Mouse (Mus musculus) bone marrow, adult 2 months (tissue): ENCODE data around the gene Lars2. TPM values are rescaled to one million over a fixed set of nuclear protein-coding genes. Genes with fewer than 3 reads are reported as not detected.

Experiments used
- H3K27ac ChIP-seq: fragments of 200-500 bp; 2 replicates; pipeline ENCODE4 v1.5.1; 2012; ENCODE audit warnings: low read depth, mild to moderate bottlenecking, control low read depth, inconsistent platforms, low read length; ENCODE audit not compliant: control insufficient read depth, poor library complexity, insufficient read depth
- H3K4me1 ChIP-seq: fragments of 200-500 bp; 2 replicates; pipeline ENCODE4 v1.6.1; 2011; ENCODE audit warnings: low read length; ENCODE audit not compliant: control insufficient read depth, insufficient read depth
- H3K4me3 ChIP-seq: fragments of 200-500 bp; replicated peaks from 2 replicates; pipeline ENCODE3; 2011; ENCODE audit warnings: mild to moderate bottlenecking, low read depth, low read length, control low read depth; ENCODE audit not compliant: control insufficient read depth
- CTCF ChIP-seq: fragments of 200-500 bp; IDR thresholded peaks from 2 replicates; pipeline ENCODE4 v1.5.1; 2011; ENCODE audit warnings: low read length, control low read depth; ENCODE audit not compliant: control insufficient read depth, insufficient read depth
- POLR2A ChIP-seq: fragments of 200-500 bp; IDR thresholded peaks from 2 replicates; pipeline ENCODE4 v1.6.1; 2011; ENCODE audit warnings: low read depth, mild to moderate bottlenecking, control low read depth, low read length, borderline replicate concordance; ENCODE audit not compliant: control insufficient read depth
- WGBS: fragments of 180-500 bp; shearing (Covaris S2); methylation state at CpG from one replicate; pipeline ENCODE4 v1.1.7; 2018; 5-methylcytosine and 5-hydroxymethylcytosine counted together
- polyA plus RNA-seq: library from polyadenylated mRNA; stranded (reverse); fragments of >200 nt; gene quantifications from 2 replicates; pipeline ENCODE4 v1.2.4, GENCODE M21; 2011; ENCODE audit warnings: low replicate concordance; ENCODE audit not compliant: missing spikeins, insufficient read depth, insufficient read length

The Lars2 gene
- polyA plus RNA-seq, 1 experiment, result 27,480 TPM

GRCm38 (mm10) chr9:123485561-123485960 lies 118.8 kb downstream of the Lars2 start:
- H3K4me3 ChIP-seq, result no peak overlapping the region
- peaks cover 6% of the 10 kb centered on the region; the same call in 1 of the 2 replicates for H3K4me1 ChIP-seq
- no peak for TF ChIP-seq CTCF
- TF ChIP-seq POLR2A, result no peak
- WGBS, result 92% methylated on average over 4 of the region's 4 CpGs
- H3K27ac ChIP-seq, result no peak overlapping the region

- no peak overlapping the region for H3K4me3 ChIP-seq
- no peak overlapping the region for H3K27ac ChIP-seq
- TF ChIP-seq POLR2A, result no peak
- TF ChIP-seq CTCF, result no peak
- peaks cover 6% of the 10 kb centered on the region; the same call in 1 of the 2 replicates for H3K4me1 ChIP-seq
- 77% methylated on average over 3 of the region's 3 CpGs for WGBS
These were observed 119.9 kb downstream of the Lars2 start for GRCm38 (mm10) chr9:123486635-123487034.

DNA sequence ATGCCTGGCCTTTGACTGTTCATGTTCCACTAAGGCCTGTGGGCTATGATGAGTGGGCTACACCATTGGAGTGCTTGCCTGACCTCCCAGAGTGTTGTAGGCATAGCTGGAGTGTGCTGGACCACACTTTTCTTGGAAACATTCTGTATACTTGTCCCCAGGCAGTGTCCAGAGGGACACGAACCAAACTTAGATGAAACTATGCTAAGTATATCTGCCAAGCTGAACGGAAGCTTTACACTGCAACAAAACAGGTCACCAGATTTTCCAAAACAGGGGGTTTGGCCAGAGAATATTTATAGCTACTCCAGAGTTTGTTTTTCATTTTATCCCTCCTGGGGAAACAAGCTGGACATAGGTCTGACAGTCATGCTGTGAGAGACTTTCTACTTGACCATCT lies 122.3 kb downstream of the Lars2 start:
- no peak for TF ChIP-seq POLR2A
- TF ChIP-seq CTCF, result no peak
- 72% methylated on average over 2 of the region's 2 CpGs for WGBS

DNA sequence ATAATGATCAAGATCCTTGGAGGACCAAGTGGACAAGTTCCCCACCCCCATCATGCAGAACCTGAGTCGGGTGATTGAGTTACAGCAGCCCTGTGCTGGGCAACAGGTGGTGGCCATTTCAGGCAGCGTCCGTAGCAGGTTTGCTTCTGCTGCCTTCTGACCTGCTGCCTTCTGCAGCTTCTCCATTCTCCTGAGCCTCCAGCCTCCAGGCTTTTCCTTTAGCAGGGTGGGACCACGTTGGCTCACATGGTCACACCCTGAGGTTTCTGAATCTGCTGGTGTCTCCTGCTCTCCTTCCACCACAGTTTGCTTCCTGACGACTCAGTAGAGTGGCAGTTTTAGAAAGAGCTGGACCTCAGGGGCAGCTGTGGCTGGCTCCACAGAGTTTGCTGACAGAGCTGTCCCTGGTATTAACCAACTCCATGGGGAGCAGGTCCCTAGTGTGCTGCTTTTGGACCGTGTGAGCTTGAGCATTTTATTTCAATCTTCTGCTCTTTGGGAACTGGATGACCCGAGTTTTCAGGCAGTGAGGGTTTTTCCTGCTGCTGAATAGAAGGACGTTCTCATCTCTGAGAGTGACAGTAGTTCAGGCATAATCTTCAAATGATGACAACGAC lies 123.1 kb downstream of the Lars2 start:
- Histone ChIP-seq H3K27ac (no peak overlapping the region), H3K4me1 (peaks cover 2% of the 10 kb centered on the region; the same call in 1 of the 2 replicates), H3K4me3 (no peak overlapping the region)
- TF ChIP-seq CTCF (no peak), POLR2A (no peak)
- 70% methylated on average over 9 of the region's 9 CpGs for WGBS

More for the DNA sequence above, 122.3 kb downstream of the Lars2 start:
- H3K4me1 ChIP-seq, result peaks cover 2% of the 10 kb centered on the region; the same call in 1 of the 2 replicates
- no peak overlapping the region for H3K4me3 ChIP-seq
- H3K27ac ChIP-seq, result no peak overlapping the region

- 69% methylated on average over 5 of the region's 5 CpGs for WGBS
- H3K4me1 ChIP-seq, result peaks cover 2% of the 10 kb centered on the region; the same call in 1 of the 2 replicates
- H3K4me3 ChIP-seq, result no peak overlapping the region
- H3K27ac ChIP-seq, result no peak overlapping the region; the same call in 1 of the 2 replicates
- TF ChIP-seq POLR2A (no peak), CTCF (no peak)
These were observed 124.2 kb downstream of the Lars2 start for GRCm38 (mm10) chr9:123490930-123491329.

GRCm38 (mm10) chr9:123491917-123492585 lies 125.3 kb downstream of the Lars2 start:
- no peak for TF ChIP-seq POLR2A
- no peak for TF ChIP-seq CTCF
- H3K4me1 ChIP-seq, result peaks cover 2% of the 10 kb centered on the region; the same call in 1 of the 2 replicates
- no peak overlapping the region for H3K27ac ChIP-seq
- 63% methylated on average over 9 of the region's 9 CpGs for WGBS
- no peak overlapping the region for H3K4me3 ChIP-seq

GRCm38 (mm10) chr9:123496665-123497064 lies 129.9 kb downstream of the Lars2 start:
- H3K4me3 ChIP-seq, result no peak overlapping the region
- TF ChIP-seq CTCF, result no peak
- TF ChIP-seq POLR2A, result no peak
- H3K27ac ChIP-seq, result no peak overlapping the region
- peaks cover 3% of the 10 kb centered on the region; the same call in 1 of the 2 replicates for H3K4me1 ChIP-seq
- 85% methylated on average over 13 of the region's 13 CpGs for WGBS

- WGBS, result 7% methylated on average over 5 of the region's 5 CpGs
- Histone ChIP-seq H3K27ac (no peak overlapping the region), H3K4me3 (no peak overlapping the region), H3K4me1 (peaks cover 3% of the 10 kb centered on the region; the same call in 1 of the 2 replicates)
- TF ChIP-seq POLR2A (no peak), CTCF (no peak)
These were observed 131.2 kb downstream of the Lars2 start for GRCm38 (mm10) chr9:123497906-123498305.

DNA sequence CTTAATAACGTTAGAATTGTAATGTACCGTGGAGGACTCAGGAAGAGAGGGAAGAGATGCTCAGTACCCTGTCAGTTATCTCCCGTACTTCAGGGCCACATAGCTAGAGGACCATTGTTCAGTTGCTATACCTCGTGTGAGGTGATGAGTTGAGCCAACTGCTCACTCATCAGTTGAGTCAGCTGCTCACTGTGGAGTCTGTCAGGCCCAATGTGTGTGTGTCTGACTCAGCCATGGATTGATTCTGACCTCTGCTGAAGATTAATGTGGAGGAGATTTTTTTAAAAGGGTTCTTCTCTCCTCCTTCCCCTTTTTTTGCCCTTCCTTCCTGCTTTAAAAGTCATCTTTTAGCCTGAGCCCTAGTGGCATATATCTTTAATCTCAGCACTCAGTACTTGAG lies 133.8 kb downstream of the Lars2 start:
- Histone ChIP-seq H3K27ac (no peak overlapping the region), H3K4me3 (no peak overlapping the region), H3K4me1 (peaks cover 3% of the 10 kb centered on the region; the same call in 1 of the 2 replicates)
- 79% methylated on average over 4 of the region's 4 CpGs for WGBS
- TF ChIP-seq CTCF (no peak), POLR2A (no peak)
